ENCODE assay signal across 27 mouse cellular contexts in genomic region chr5:74288206-74288605, GRCm38 (mm10).
"Had no signal": no experiment of that assay in that cellular context is flagged by ENCODE, and none has a peak within 500 bp of the region (broad histone marks: within the 10 kb centered on the region; RNA-seq: fewer than 3 reads in every experiment).

No protein-coding gene starts in this region.

- H3K27me3 ChIP-seq: heart, embryonic 13.5 days; heart, embryonic 15.5 days; hindbrain, embryonic 13.5 days; hindbrain, embryonic 15.5 days; kidney, embryonic 15.5 days; limb, embryonic 13.5 days; limb, embryonic 15.5 days; liver, embryonic 12.5 days had no signal

- H3K9ac ChIP-seq: heart, embryonic 13.5 days; heart, embryonic 15.5 days; hindbrain, embryonic 13.5 days; hindbrain, embryonic 15.5 days; kidney, embryonic 15.5 days; limb, embryonic 13.5 days; limb, embryonic 15.5 days; liver, embryonic 12.5 days; liver, embryonic 14.5 days had no signal

- H3K4me3 ChIP-seq: heart, adult 2 months; heart, embryonic 13.5 days; heart, embryonic 15.5 days; hindbrain, embryonic 13.5 days; hindbrain, embryonic 15.5 days; kidney, embryonic 15.5 days; limb, embryonic 13.5 days; limb, embryonic 15.5 days; liver, embryonic 12.5 days had no signal

- H3K27ac ChIP-seq: heart, adult 2 months; heart, embryonic 13.5 days; heart, embryonic 15.5 days; hindbrain, embryonic 13.5 days; hindbrain, embryonic 15.5 days; hindbrain, postnatal 0 days; kidney, embryonic 15.5 days; kidney, postnatal 0 days; limb, embryonic 13.5 days; limb, embryonic 15.5 days; liver, embryonic 12.5 days; liver, embryonic 14.5 days had no signal

- ATAC-seq: hindbrain, postnatal 0 days; intestine, embryonic 16.5 days; liver, embryonic 12.5 days had no signal

- H3K36me3 ChIP-seq: heart, embryonic 13.5 days; heart, embryonic 15.5 days; hindbrain, embryonic 13.5 days; hindbrain, embryonic 15.5 days; kidney, embryonic 15.5 days; limb, embryonic 13.5 days; limb, embryonic 15.5 days; liver, embryonic 12.5 days had no signal

- H3K4me2 ChIP-seq: heart, embryonic 11.5 days; heart, embryonic 13.5 days; heart, embryonic 15.5 days; hindbrain, embryonic 13.5 days; hindbrain, embryonic 15.5 days; kidney, embryonic 15.5 days; limb, embryonic 13.5 days; limb, embryonic 15.5 days; liver, embryonic 12.5 days had no signal

- DNase-seq: gastrocnemius, postnatal 14 days; gastrocnemius, postnatal 36 days; heart, adult 11 months; heart, adult 2 months; heart, postnatal 14 days; heart, postnatal 36 days; kidney, adult 11 months; kidney, adult 2 months; kidney, adult 9 months; kidney, postnatal 14 days; kidney, postnatal 36 days; layer of hippocampus, adult 9-11 months; layer of hippocampus, postnatal 36 days; left cerebral cortex, postnatal 4 days had no signal

- H3K9me3 ChIP-seq: heart, embryonic 13.5 days; heart, embryonic 15.5 days; hindbrain, embryonic 13.5 days; hindbrain, embryonic 15.5 days; kidney, embryonic 15.5 days; limb, embryonic 13.5 days; limb, embryonic 15.5 days; liver, embryonic 12.5 days had no signal

- H3K4me1 ChIP-seq: hindbrain, embryonic 15.5 days had no signal
